ENCODE assay signal across 20 mouse cellular contexts in the genomic region with DNA sequence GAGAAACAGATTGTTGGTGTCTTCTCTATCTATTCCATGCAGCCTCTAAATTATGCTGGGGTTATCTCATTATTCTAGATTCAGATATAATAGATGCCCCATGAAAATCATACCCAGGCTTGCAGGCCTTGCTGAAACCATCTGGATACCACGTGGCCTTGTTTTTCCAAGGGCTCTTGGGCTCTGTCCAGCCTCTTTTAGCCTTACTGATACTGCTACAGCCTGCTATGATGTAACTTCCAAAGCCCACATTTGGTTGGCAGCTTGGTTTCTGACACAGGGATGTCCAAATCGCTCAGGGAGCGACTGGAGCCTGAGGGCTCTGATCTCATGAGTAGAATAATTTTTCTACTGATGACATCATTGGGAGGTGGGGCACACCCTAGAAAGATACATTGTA. TPM values are rescaled to one million over a fixed set of nuclear protein-coding genes. Genes with fewer than 3 reads are reported as not detected.
DNase-seq lines count a peak whose midpoint lies in the region; TF ChIP-seq lines count a peak whose summit lies in the region.
"Had no signal": no experiment of that assay in that cellular context is flagged by ENCODE, and none has a peak within 500 bp of the region (broad histone marks: within the 10 kb centered on the region; RNA-seq: fewer than 3 reads in every experiment).

No protein-coding gene starts in this region.

- no peak for TF ChIP-seq CTCF in layer of hippocampus, adult 2 months (conservative IDR thresholded peaks at IDR 0.05)

- DNase-seq in cerebellum, postnatal 14 days = peak; percentile 37 to 59
- no peak for DNase-seq in cerebellum, adult 11-12 months
- no peak for DNase-seq in layer of hippocampus, adult 2 months (ENCODE audit: low spot score in 2 of 2)
- DNase-seq in layer of hippocampus, postnatal 25 days (ENCODE audit: extremely low spot score in 1 of 2, low spot score in 1 of 2) = no peak
- peak; percentile 83 for DNase-seq in NIH3T3 (ENCODE audit: low read depth)
- peak; percentile 56 for DNase-seq in heart, embryonic 10.5 days (ENCODE audit: low spot score)
- DNase-seq in spleen, postnatal 14 days (ENCODE audit: low spot score in 2 of 2) = no peak
- DNase-seq in urinary bladder, postnatal 36 days (ENCODE audit: low spot score in 2 of 2) = no peak
- DNase-seq: cerebellum, adult 18-20 months; kidney, adult 2 months; kidney, postnatal 14 days; layer of hippocampus, adult 9-11 months; right cerebral cortex, adult 18-20 months; thymus, adult 18-20 months had no signal

- 77% methylated on average over 3 of the region's 3 CpGs for WGBS in heart, embryonic 10.5 days

- H3K4me1 ChIP-seq in heart, embryonic 10.5 days = peaks cover 53% of the 10 kb centered on the region

- H3K27me3 ChIP-seq in heart, embryonic 10.5 days (ENCODE audit: insufficient read depth, poor library complexity, severe bottlenecking) = no peaks in the 10 kb centered on the region
- H3K27me3 ChIP-seq: embryonic facial prominence, embryonic 12.5 days; heart, embryonic 13.5 days; limb, embryonic 15.5 days; midbrain, embryonic 13.5 days; Patski had no signal

- 0 out of 2 replicates have a peak overlapping the region, but pooled peaks have one; percentile 2 for H3K27ac ChIP-seq in layer of hippocampus, adult 2 months
- no peak overlapping the region for H3K27ac ChIP-seq in heart, embryonic 10.5 days
- H3K27ac ChIP-seq: embryonic facial prominence, embryonic 12.5 days; limb, embryonic 15.5 days had no signal

- peaks cover 25% of the 10 kb centered on the region for H3K36me3 ChIP-seq in heart, embryonic 10.5 days
- H3K36me3 ChIP-seq: embryonic facial prominence, embryonic 12.5 days had no signal

- H3K9me3 ChIP-seq in heart, embryonic 10.5 days = no peaks in the 10 kb centered on the region
- H3K9me3 ChIP-seq: embryonic facial prominence, embryonic 12.5 days; heart, embryonic 13.5 days; limb, embryonic 15.5 days; midbrain, embryonic 13.5 days had no signal

- no peak overlapping the region for H3K4me3 ChIP-seq in layer of hippocampus, adult 2 months
- H3K4me3 ChIP-seq in heart, embryonic 10.5 days = no peak overlapping the region
- H3K4me3 ChIP-seq: embryonic facial prominence, embryonic 12.5 days; heart, embryonic 13.5 days; limb, embryonic 15.5 days; midbrain, embryonic 13.5 days; myocyte had no signal

RNA-seq across cellular contexts. Expression of gene 2510009E07Rik, which starts 48.5 kb away (rescaled TPM):
- total RNA-seq in layer of hippocampus, adult 2 months (2021) = 10 to 100 TPM; 38.4 to 40.3 TPM
- total RNA-seq in layer of hippocampus, postnatal 25 days (2021) = 10 to 100 TPM; 39.4 to 43.1 TPM
- polyA plus RNA-seq in heart, embryonic 10.5 days (2016; fragmentation: Nextera tagmentation; extraction: Ambion mirVana) = 14.5 and 19.7 TPM in 2 replicates

Comparison
In these comparisons a context has a peak if more than half of its experiments do, and no peak if none do; other contexts are left out.
1. DNase-seq: peak in cerebellum, postnatal 14 days (2 of 2), NIH3T3 (single experiment) and heart, embryonic 10.5 days (single experiment); none in cerebellum, adult 11-12 months (single experiment), layer of hippocampus, adult 2 months (0 of 2), layer of hippocampus, postnatal 25 days (0 of 2), spleen, postnatal 14 days (0 of 2) and urinary bladder, postnatal 36 days (0 of 2).